Mouse (Mus musculus): ENCODE results near the gene Sfxn3. TPM values are rescaled to one million over a fixed set of nuclear protein-coding genes. Genes with fewer than 3 reads are reported as not detected.

Gene Sfxn3
- polyA plus RNA-seq, 1 experiment = 8.8 TPM

GRCm38 (mm10) chr19:45080711-45081110 is 33.4 kb downstream of the Sfxn3 start:
- H3K27me3 ChIP-seq (ENCODE audit: control insufficient read depth, insufficient read depth, low read length) = peaks cover 40% of the 10 kb centered on the region
- TF ChIP-seq POLR2A (IDR thresholded peaks at IDR 0.05; ENCODE audit: low read depth, low read length) (no peak), CTCF (IDR thresholded peaks at IDR 0.05; ENCODE audit: extremely low read depth, insufficient read length, insufficient replicate concordance, low read depth, low read length) (no peak)
- H3K27ac ChIP-seq (ENCODE audit: insufficient read depth, low read depth, low read length) = no peak overlapping the region
- WGBS = 2% methylated on average over 17 of the region's 17 CpGs
- peaks cover 11% of the 10 kb centered on the region for H3K4me1 ChIP-seq (ENCODE audit: control insufficient read depth, insufficient read depth, insufficient read length, low read length)
- peak overlapping the region; percentile 43; the same call in 1 of the 2 replicates for H3K4me3 ChIP-seq (ENCODE audit: low read depth, low read length)
- H3K36me3 ChIP-seq (ENCODE audit: control insufficient read depth, insufficient read depth, low read length) = no peaks in the 10 kb centered on the region

- Histone ChIP-seq H3K27ac (ENCODE audit: insufficient read depth, low read depth, low read length) (no peak overlapping the region), H3K36me3 (ENCODE audit: control insufficient read depth, insufficient read depth, low read length) (no peaks in the 10 kb centered on the region), H3K4me1 (ENCODE audit: control insufficient read depth, insufficient read depth, insufficient read length, low read length) (peaks cover 9% of the 10 kb centered on the region), H3K27me3 (ENCODE audit: control insufficient read depth, insufficient read depth, low read length) (peaks cover 43% of the 10 kb centered on the region), H3K4me3 (ENCODE audit: low read depth, low read length) (no peak overlapping the region)
- peak; percentile 99; the same call in 1 of the 2 replicates for TF ChIP-seq CTCF (IDR thresholded peaks at IDR 0.05; ENCODE audit: extremely low read depth, insufficient read length, insufficient replicate concordance, low read depth, low read length)
- TF ChIP-seq POLR2A (IDR thresholded peaks at IDR 0.05; ENCODE audit: low read depth, low read length) = no peak
- under 1% methylated on average over 5 of the region's 5 CpGs for WGBS
Measured at GRCm38 (mm10) chr19:45081279-45081678, 34.0 kb downstream of the Sfxn3 start.

GRCm38 (mm10) chr19:45081841-45082550 is 34.7 kb downstream of the Sfxn3 start:
- Histone ChIP-seq H3K27me3 (ENCODE audit: control insufficient read depth, insufficient read depth, low read length) (peaks cover 47% of the 10 kb centered on the region), H3K27ac (ENCODE audit: insufficient read depth, low read depth, low read length) (no peak overlapping the region), H3K36me3 (ENCODE audit: control insufficient read depth, insufficient read depth, low read length) (no peaks in the 10 kb centered on the region), H3K4me3 (ENCODE audit: low read depth, low read length) (no peak overlapping the region), H3K4me1 (ENCODE audit: control insufficient read depth, insufficient read depth, insufficient read length, low read length) (peaks cover 7% of the 10 kb centered on the region)
- peak; percentile 57; the same call in 1 of the 2 replicates for TF ChIP-seq CTCF (IDR thresholded peaks at IDR 0.05; ENCODE audit: extremely low read depth, insufficient read length, insufficient replicate concordance, low read depth, low read length)
- no peak for TF ChIP-seq POLR2A (IDR thresholded peaks at IDR 0.05; ENCODE audit: low read depth, low read length)
- WGBS = 15% methylated on average over 11 of the region's 11 CpGs

DNA sequence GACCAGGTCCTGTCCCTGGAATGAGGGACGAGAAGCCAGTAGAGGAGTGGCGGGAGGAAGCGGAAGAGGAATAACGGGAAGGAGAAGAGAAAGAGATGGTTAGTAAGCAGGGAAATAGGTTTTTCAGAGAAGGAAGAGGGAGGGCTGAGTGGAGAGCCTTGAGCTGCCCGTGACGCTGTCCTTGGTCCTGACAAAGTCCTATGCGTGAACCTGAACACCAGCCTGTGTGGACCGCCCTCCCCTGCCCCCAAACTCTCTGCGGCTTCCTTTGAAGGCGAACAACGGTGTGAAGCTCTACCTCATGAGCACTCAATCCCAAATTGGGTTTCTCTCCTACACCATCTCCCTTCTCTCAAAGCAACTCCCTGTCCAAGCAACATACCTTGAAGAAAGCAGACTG is 50.6 kb downstream of the Sfxn3 start:
- TF ChIP-seq POLR2A (IDR thresholded peaks at IDR 0.05; ENCODE audit: low read depth, low read length) (no peak), CTCF (IDR thresholded peaks at IDR 0.05; ENCODE audit: extremely low read depth, insufficient read length, insufficient replicate concordance, low read depth, low read length) (no peak)
- Histone ChIP-seq H3K36me3 (ENCODE audit: control insufficient read depth, insufficient read depth, low read length) (no peaks in the 10 kb centered on the region), H3K27ac (ENCODE audit: insufficient read depth, low read depth, low read length) (no peak overlapping the region), H3K4me3 (ENCODE audit: low read depth, low read length) (no peak overlapping the region), H3K27me3 (ENCODE audit: control insufficient read depth, insufficient read depth, low read length) (no peaks in the 10 kb centered on the region), H3K4me1 (ENCODE audit: control insufficient read depth, insufficient read depth, insufficient read length, low read length) (peaks cover 5% of the 10 kb centered on the region; the same call in 1 of the 2 replicates)
- WGBS = 15% methylated on average over 11 of the region's 11 CpGs

- Histone ChIP-seq H3K4me3 (ENCODE audit: low read depth, low read length) (no peak overlapping the region), H3K36me3 (ENCODE audit: control insufficient read depth, insufficient read depth, low read length) (no peaks in the 10 kb centered on the region), H3K4me1 (ENCODE audit: control insufficient read depth, insufficient read depth, insufficient read length, low read length) (peaks cover 5% of the 10 kb centered on the region; the same call in 1 of the 2 replicates), H3K27me3 (ENCODE audit: control insufficient read depth, insufficient read depth, low read length) (no peaks in the 10 kb centered on the region; the same call in 1 of the 2 replicates), H3K27ac (ENCODE audit: insufficient read depth, low read depth, low read length) (no peak overlapping the region)
- peak; percentile 9; the same call in 1 of the 2 replicates for TF ChIP-seq CTCF (IDR thresholded peaks at IDR 0.05; ENCODE audit: extremely low read depth, insufficient read length, insufficient replicate concordance, low read depth, low read length)
- TF ChIP-seq POLR2A (IDR thresholded peaks at IDR 0.05; ENCODE audit: low read depth, low read length) = no peak
- 50% methylated on average over 8 of the region's 8 CpGs for WGBS
Measured at GRCm38 (mm10) chr19:45100486-45101270, 53.4 kb downstream of the Sfxn3 start.

- Histone ChIP-seq H3K36me3 (ENCODE audit: control insufficient read depth, insufficient read depth, low read length) (no peaks in the 10 kb centered on the region), H3K4me3 (ENCODE audit: low read depth, low read length) (no peak overlapping the region), H3K4me1 (ENCODE audit: control insufficient read depth, insufficient read depth, insufficient read length, low read length) (peaks cover 3% of the 10 kb centered on the region; the same call in 1 of the 2 replicates), H3K27ac (ENCODE audit: insufficient read depth, low read depth, low read length) (no peak overlapping the region), H3K27me3 (ENCODE audit: control insufficient read depth, insufficient read depth, low read length) (no peaks in the 10 kb centered on the region; the same call in 1 of the 2 replicates)
- TF ChIP-seq CTCF (IDR thresholded peaks at IDR 0.05; ENCODE audit: extremely low read depth, insufficient read length, insufficient replicate concordance, low read depth, low read length) (no peak), POLR2A (IDR thresholded peaks at IDR 0.05; ENCODE audit: low read depth, low read length) (no peak)
- 22% methylated on average over 1 of the region's 1 CpGs for WGBS
Measured at GRCm38 (mm10) chr19:45105591-45105990, 58.3 kb downstream of the Sfxn3 start.

Other genes with a start within 250 kb of the Sfxn3 start
- gene Slf2, start 116.4 kb upstream of the Sfxn3 start, polyA plus RNA-seq (2012; rRNA removed) = 38.5 and 43.9 TPM in 2 replicates
- 139 and 344 TPM in 2 replicates for gene Sema4g, start 58.4 kb upstream of the Sfxn3 start, polyA plus RNA-seq (2012; rRNA removed)
- gene Twnk, start 41.8 kb upstream of the Sfxn3 start, polyA plus RNA-seq (2012; rRNA removed) = 4.1 and 5.9 TPM in 2 replicates
- gene Mrpl43, start 41.1 kb upstream of the Sfxn3 start, polyA plus RNA-seq (2012; rRNA removed) = 71.9 and 126 TPM in 2 replicates
- 40.3 and 50.4 TPM in 2 replicates for gene Lzts2, start 33.1 kb upstream of the Sfxn3 start, polyA plus RNA-seq (2012; rRNA removed)
- 0.29 and 1.2 TPM in 2 replicates for gene Pdzd7, start 1.8 kb upstream of the Sfxn3 start, polyA plus RNA-seq (2012; rRNA removed)
- gene Kazald1, start 27.7 kb downstream of the Sfxn3 start, polyA plus RNA-seq (2012; rRNA removed) = 2.2 and 2.4 TPM in 2 replicates
- gene Tlx1, start 103.2 kb downstream of the Sfxn3 start, polyA plus RNA-seq (2012; rRNA removed) = not detected in 2 replicates
- gene Lbx1, start 188.3 kb downstream of the Sfxn3 start, polyA plus RNA-seq (2012; rRNA removed) = not detected in 2 replicates